Mouse (Mus musculus) urinary bladder, postnatal 4 days (tissue): ENCODE data around the gene Ring1.

Experiments used
- DNase-seq, 2 experiments: peaks; one replicate each; pipeline ENCODE4 v3.0.0; 2021 to 2022; ENCODE audit warnings: low spot score in 2 of 2

Ring1 gene

DNA sequence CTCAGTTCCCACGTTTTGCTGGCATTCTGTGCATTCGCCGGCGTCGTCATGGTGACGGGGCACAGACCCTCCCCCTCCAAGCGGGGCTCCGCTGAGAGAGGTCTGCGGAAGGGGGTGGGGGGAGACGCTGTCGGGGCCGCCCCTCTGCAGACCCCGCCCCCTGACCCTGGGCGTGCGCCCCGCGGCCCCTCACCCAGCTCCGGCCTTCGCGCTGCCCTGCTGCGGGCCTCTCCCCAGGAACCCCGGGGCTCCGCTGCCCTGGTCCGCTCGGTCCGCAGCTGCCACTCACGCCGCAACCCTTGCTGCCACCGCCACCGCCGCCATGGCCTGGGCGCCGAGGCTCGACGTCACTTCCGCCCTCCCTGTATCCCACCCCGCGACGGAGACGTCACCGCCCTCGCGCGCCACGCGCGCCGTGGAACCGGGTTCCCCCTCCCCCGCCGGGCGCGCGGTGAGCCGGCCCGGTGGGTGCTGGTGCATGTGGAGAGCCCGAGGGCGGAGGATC is at the start of gene Ring1:
Gene Ring1 (minus strand): TSS at position 364 of the 505 bp plus-strand sequence.
- DNase-seq: peak; percentile 84 to 89

DNA sequence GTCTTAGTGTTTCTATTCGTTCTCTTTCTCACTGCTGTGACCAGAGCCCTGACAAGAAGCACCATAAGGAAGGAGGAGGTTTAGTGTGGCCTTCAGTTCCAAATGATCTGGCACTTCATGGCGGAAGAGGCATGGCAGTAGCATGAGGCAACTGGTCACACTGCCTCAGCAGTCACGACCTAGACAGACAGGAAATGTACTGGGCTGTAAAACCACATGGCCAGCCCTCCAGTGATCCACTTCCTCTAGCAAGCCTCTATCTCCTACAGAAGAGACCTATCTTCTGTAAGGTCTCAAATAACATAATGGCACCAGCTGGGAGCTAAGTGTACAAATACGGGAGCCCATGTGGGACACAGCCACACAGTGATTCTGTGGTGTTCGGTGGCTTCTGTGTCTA is 47.6 kb upstream of the Ring1 start:
- no peak for DNase-seq

DNA sequence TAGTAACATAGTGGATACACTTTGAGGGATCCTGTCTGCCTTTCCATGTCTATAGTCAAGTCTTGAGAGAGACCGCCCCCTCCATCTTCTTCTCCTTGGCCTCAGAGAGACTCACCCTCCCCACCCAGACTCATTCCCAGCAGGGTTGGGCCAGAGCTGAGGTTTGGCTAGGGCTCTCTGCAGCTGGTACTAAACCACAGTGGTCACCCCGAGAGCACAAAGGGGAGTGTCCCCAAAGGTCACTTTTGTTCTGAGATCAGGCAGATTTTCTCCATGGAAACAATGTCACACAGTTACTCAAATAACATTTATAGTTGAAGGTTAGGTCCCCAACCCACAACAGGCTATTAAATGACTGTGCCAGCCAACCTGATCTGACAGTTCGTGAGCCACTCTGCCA is 44.4 kb upstream of the Ring1 start:
- DNase-seq: no peak

DNA sequence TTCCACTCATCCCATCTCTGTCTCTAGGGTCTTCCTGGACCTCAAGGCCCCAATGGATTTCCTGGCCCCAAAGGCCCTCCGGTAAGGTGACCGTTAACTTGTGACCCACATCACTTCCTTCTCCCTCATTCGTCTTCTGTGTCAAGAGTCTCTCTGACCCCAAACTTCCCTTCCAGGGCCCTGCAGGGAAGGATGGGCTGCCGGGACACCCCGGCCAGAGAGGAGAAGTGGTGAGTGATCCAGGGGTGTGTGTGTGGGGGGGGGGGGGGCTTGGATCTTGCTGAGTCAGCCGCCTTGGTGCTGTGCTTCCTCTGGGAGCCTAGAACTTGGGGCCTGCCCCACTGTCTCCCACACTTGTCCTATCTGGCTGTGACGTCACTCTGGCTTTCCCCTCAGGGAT is 32.7 kb upstream of the Ring1 start:
- no peak for DNase-seq

DNA sequence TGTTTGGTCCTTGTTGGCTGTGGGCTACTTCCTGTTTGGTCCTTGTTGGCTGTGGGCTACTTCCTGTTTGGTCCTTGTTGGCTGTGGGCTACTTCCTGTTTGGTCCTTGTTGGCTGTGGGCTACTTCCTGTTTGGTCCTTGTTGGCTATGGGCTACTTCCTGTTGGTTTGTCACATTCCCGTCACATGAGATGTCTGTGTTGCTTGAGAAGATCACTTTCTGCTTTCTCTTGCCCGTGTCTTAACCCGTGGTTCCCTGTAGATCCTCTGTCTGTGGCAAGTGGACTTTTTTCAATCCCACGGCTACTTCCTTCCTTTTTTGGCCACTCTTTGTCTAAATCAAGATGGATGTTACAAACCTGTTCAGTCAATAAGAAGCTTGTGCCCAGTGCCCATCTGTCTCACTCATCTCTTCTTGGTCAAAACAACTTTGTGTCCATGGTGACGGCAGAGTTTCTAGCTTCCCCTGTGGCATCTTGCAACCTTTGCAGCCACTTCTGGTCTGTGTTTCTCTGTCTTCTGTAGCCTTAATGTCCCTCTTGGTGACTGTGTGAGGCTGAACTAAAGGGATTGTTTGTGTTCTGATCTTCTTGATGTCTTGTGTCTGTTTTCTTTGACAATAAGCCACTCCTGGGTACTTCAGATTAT is 23.0 kb upstream of the Ring1 start:
- DNase-seq: no peak

DNA sequence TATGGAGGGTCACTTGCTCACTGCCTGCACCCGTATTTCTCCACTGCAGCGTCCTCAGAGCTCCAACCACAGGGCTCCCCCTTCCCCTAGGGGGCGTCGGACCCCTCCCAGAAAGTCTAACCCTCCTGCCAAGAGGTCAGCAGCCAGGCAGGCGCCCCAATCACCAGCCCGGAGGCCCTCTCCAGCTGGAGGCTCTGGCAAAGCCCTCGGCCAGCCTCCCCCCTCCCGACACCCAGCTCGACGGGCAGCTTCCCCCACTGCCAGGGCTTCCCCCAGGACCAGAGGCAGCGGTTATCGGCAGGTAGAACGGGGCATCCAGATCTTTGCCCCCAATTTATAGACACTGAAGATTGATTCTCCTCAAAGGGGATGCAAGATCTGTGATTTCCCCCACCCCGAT is 21.5 kb upstream of the Ring1 start:
- no peak for DNase-seq

DNA sequence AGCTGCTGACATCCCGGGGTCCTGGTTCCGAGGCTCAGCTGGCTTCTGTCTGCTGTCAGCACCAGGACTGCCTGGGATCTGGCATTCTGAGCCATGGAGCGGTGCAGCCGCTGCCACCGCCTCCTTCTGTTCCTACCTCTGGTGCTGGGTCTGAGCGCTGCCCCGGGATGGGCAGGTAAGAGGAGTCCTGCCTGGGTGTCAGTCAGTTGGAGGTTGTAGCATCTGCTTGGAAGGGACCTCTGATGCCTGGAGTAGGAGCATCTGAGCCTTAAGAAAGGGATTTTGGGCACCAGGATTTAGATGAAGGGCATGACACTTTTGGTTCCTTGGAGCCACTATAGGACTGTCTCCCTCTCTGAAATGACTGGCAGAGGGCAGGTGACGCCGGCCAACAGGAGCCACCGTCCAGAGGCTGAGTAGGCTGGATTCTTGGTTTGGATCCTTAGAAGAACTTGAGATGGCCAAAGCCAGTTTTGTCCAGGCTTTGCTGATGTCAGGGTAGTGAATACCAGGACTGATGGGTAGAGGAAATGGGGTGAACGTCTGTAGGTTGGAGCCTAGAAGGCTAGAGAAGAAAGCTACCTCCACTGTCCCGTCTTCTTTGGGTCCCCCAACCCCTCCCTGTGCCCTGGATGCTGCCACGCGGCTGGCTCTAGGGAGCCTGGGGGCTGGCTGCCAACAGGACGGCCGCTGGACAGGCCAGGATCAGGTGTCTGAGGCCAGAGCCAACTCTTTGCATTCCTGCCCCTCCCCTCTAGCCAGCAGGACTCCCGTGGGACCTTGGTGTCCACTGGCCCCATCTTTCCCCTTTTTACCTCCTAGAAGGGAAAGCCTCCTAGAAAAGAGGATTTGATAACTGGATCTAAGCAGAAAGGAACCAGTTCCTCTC is 15.3 kb upstream of the Ring1 start:
- no peak for DNase-seq

DNA sequence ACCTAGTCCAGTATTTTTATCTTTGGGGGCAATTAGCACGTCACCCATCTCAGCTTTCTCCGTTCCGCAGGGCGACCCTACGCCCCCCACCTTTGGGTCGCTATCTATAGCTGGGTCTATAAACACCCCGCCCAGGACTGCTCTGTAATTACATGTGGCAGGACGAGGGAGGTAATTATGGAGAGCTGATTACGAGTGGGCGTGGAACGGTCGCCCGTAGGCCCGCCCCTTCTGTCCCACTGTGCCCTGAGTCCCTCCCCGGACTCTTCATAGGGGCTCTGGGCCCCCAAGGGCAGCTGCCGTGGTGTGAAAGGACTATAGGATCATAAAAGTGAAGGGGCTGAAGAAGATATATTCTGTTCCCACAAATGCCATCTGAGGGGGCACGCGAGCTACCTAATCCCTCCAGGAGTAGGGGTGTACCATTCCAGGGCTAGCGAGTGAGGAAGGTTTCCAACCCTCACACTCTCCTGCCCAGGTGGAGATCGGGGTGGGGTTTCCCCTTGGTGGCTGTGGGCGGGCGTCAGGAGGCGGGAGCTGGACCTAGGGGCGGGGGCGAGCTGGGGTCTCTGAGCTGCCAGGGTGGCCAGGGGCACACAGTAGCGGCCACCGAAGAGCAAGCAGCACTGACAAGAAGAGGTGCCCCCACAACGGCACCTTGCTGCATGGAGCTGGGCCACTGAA is 14.5 kb upstream of the Ring1 start, which contains the start of gene Col11a2:
Gene Col11a2 (plus strand): TSS at position 560 of the 684 bp plus-strand sequence.
- DNase-seq: no peak

DNA sequence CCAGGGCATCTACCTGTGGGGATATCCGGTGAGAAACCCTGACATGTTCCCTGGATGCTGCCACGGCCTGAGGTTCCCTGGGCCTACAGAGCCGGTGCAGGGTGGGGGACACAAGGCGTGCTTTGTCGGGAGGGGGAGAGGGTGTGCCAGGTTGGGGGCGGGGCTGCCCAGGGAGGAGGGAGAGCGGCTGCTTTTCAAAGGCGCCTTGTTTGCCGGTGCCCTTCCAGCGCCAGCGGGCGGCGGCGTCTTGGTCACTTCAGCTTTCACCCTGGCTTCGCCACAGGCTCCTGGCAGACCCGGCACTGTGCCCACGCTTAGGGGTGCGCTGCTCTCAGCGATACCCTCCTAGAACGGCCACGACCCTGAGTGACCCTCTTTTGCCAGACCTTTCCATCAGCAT is 14.0 kb upstream of the Ring1 start:
- DNase-seq: no peak

DNA sequence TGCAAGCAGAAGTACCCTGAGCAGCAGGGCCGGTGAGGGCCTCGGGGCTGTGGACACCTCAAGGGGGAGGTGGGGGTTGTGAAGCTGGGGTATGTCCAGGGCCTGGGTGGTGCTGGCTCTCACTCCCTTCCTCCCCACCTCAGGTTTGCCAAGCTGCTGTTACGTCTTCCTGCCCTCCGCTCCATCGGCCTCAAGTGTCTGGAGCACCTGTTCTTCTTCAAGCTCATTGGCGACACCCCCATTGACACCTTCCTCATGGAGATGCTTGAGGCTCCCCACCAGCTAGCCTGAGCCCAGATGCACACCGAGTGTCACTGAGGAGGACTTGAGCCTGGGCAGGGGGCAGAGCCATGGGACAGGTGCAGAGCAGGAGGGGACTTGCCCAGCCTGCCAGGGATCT is 12.8 kb upstream of the Ring1 start:
- DNase-seq: no peak

DNA sequence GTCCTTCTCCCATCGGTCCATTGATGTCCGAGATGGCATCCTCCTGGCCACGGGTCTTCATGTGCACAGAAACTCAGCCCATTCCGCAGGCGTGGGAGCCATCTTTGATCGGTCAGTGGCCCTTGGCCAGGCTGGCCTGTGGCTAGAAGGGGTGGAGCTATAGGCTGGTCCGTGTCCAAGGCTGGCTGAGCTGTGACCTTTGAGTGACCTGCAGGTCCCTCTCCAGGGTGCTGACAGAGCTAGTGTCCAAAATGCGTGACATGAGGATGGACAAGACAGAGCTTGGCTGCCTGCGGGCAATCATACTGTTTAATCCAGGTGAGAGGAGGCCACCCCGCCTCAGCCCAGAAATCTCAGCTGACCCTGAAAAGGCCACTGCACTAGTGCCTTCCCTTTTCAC is 12.2 kb upstream of the Ring1 start:
- DNase-seq: no peak

DNA sequence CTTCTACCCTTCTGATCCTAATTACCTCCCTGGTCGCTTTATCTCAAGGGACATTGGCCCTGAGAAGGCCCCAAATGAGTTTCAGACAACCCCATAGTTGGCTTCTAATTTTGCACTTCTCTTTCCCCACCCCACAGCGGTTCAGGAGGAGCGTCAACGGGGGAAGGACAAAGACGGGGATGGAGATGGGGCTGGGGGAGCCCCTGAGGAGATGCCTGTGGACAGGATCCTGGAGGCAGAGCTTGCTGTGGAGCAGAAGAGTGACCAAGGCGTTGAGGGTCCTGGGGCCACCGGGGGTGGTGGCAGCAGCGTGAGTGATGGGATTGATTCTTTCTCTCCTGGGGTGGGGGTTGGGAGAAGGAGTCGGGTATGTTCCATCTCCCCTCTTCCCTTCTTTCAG is 11.0 kb upstream of the Ring1 start:
- no peak for DNase-seq

DNA sequence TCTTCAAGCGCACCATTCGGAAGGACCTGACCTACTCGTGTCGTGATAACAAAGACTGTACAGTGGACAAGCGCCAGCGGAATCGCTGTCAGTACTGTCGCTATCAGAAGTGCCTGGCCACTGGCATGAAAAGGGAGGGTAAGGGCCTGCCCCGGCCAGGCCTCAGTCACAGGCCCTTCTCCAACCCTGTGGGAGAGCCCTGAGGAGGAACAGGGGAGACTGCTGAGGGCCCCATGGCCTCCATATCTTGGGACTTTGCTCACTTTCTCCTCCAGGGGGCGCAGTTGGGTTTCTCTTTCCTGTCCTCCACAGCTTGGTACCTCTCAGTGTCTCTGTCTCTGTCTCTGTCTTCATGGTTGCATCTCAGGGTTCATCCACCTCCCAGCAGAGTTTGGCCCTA is 9.6 kb upstream of the Ring1 start:
- no peak for DNase-seq

DNA sequence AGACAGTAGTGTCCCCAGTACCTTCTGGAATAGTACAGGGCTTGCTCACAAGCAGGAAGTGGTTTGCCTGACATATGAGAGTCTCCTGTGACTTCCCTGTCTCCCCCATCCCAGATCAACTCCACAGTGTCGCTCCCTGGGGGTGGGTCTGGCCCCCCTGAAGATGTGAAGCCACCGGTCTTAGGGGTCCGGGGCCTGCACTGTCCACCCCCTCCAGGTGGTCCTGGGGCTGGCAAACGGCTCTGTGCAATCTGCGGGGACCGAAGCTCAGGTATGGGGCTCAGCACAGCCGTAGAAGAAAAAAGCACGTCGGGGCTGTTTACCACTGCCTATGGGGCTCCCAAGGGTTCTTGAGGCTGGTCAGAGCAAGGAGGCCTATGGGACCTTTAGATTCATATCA is 9.0 kb upstream of the Ring1 start:
- no peak for DNase-seq

DNA sequence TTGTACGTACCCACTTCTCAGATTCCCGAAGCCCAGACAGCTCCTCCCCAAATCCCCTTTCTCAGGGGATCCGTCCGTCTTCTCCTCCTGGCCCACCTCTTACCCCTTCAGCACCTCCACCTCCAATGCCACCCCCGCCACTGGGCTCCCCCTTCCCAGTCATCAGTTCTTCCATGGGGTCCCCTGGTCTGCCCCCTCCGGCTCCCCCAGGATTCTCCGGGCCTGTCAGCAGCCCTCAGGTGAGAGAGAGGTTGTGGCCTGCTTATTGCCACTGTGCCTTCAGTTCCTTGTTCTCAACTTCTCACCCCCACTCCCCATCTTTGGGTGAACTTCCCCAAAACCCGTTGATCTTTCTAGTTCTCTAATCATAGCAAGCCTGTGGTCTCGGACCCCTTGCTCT is 8.3 kb upstream of the Ring1 start:
- DNase-seq: no peak

DNA sequence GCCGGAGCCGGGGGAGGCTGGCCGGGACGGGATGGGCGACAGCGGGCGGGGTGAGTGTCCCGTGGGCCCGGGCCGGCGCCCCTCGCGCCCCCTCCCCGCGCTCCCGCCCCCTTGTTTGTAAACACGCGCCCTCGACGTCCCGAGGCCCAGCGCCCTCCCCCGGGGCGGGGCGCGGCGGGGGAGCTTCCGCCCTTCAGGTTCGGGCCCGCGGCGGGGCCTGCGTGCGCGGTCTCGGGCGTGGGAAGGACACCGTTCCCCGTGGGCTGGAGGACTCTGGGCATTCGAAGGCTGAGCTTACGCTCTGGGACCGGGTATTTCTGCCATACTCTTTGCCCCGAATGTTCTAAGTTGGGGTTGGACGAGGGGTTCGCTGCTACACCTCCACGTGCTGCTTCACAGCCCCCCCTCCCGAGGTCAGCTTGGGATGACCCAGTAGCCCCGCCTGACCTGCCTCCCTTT is 7.7 kb upstream of the Ring1 start:
- no peak for DNase-seq

DNA sequence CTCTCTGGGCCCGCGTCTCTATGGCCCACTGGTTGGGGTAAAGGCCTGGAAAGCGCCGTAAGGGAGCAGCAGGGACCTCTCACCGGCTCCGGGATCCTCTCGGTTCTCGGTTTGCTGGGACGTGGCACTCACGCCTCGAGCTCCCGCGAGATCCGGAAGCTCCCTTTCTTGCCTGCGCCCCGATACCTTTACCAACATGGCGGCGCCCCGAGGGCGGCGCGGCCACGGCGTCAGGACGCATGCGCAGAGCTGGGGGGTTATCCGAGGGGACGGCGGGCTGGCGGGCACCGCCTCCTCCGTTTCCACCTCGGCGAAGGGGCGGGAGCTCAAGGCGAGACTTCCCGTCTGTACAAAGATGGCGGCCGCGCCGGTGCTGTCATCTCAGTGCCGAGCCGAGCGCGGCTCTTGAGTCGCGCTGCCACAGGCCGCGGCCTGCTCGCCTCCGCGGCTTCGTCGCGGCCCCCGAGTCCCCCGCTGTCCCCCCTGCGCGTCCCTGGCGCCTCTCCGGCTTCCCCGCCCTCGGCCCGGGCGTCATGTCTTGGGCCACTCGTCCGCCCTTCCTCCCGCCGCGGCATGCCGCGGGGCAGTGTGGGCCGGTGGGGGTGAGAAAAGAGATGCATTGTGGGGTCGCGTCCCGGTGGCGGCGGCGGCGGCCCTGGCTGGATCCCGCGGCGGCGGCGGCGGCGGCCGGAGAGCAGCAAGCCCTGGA is 7.1 kb upstream of the Ring1 start, which contains the start of the genes Slc39a7 and Rxrb:
Gene Slc39a7 (minus strand): TSS at position 218 of the 709 bp plus-strand sequence.
Gene Rxrb (plus strand): TSS at position 348 of the 709 bp plus-strand sequence.
- peak; percentile 99 to 100 for DNase-seq

DNA sequence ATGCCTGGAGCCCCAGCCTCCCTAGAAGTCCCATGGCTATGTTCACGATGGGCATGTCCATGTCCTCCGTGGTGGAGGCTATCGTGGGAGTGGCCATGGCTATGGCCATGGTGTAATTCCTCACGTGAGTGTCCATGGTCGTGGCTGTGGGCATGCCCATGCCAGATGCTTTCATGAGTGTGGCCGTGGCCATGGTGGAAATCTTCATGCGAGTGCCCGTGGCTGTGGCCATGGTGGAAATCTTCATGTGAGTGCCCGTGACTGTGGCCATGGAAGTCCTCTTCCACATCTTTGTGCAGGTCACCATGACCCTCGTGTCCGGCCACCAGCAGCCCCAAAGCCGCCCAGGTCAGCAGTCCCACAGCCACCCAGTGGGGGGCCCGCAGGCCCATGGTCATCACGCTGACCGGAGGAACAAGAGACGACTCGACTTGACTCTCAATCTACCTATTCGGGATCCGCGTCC is 6.4 kb upstream of the Ring1 start:
- no peak for DNase-seq

DNA sequence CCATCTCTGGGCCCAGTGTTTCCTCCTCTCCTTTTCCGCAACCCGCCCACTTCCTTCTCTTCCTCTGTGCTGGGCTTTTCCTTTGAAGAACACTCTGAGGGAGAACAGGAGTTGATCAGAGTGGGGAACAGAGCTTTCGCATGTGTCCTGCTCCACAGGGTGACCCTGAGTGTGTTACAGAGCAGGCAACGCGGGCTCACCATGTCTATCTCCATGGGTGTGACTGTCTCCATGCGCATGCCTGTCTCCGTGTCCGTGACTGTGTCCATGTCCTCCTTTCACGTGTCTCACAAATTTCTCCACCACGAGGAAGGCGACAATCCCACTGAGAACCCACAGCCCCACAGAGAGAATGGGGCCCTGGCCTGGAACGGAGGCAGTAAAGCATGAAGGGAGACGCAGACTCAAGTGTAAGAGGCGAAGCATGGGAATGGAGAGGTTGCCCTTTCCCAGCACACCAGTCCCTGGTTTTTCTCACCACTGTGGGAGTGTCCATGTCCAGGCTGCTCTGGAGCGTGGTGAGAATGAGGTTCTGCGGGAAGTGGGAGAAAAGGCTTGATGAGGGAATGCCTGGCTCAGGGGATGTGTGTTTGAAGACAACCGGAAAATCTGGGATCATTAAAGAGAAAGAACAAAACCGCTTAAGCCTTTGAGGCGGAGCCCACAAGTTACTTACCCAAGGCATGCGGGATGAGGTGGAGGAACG is 5.6 kb upstream of the Ring1 start:
- peak in 1 of 2 experiments; percentile 52 for DNase-seq

DNA sequence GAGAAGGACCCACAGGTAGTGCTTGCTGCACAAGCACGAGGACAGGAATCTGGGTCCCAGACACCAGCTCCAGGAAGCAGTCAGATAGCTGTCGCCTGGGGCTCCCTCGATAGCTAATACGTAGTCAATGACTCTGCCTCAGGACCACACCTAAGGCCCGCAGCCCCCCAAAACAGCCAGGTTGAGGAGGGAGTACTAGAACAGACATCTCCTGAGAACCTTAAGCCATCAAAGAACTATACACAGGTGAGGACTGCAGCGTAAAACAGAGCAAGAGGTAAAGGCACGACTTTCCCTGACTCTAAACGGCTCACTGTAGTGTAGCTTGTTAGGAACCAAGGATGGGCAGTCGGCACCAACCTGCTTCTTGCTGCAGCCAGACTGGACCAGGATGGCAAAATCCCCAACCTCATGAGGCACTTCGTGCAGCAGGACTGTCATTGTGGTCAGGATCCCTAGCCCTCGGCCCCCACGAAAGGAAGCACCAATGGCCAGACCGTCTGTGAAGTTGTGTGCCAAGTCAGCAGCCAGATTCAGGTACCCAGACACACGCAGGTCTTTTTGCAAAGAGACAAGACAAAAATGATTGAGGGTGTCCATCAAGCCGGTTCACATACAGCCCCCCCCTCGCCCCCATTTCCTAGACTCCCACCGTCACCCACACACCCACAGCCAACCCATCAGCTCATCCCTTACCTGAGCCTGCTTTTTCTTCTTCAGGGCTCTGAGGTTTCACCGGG is 4.8 kb upstream of the Ring1 start:
- DNase-seq: peak in 1 of 2 experiments; percentile 50
